Mouse (Mus musculus) regulatory T cell (primary cell): ENCODE results near the gene Vmn1r57.
"Not testable (repeated sequence)": the region's sequence is repeated elsewhere in the genome, so short reads cannot be mapped to it uniquely, and the experiment has no call there.

Source experiments
- in situ Hi-C: fragments of 300-600 bp; cut with MboI, MseI; formaldehyde crosslinking; loops from one replicate; pipeline ENCODE4 v1.15.1; 2025; ENCODE audit warnings: high pct_unique_total_duplicates

Vmn1r57 gene

GRCm38 (mm10) chr7:5218193-5218592 is at the start of gene Vmn1r57:
Vmn1r57 (plus strand) TSS chr7:5218493.
- in situ Hi-C loops = not testable (repeated sequence)

- in situ Hi-C loops = not testable (repeated sequence)
These were observed 21.6 kb upstream of the Vmn1r57 start, which contains the start of gene Vmn1r56 for GRCm38 (mm10) chr7:5196647-5197046. Vmn1r56 (minus strand) TSS chr7:5196747.

- in situ Hi-C loops = no loop called here
These were observed 44.8 kb downstream of the Vmn1r57 start for GRCm38 (mm10) chr7:5263051-5263450.
